Mouse (Mus musculus) lung, postnatal 10 days (tissue): Measurements from ENCODE around the gene Tfe3.
A peak's percentile ranks its signal among the peaks of the same experiment; 100 is the strongest.

Experiments
- DNase-seq: peaks from one replicate; pipeline ENCODE4 v3.0.0; 2021

Tfe3 gene

GRCm38 (mm10) chrX:7821865-7822779 lies 59.8 kb downstream of the Tfe3 start, which contains the start of gene Kcnd1:
TSS of gene Kcnd1 (plus strand) at chrX:7822289.
- peak; percentile 47 for DNase-seq
